Mouse (Mus musculus) urinary bladder, postnatal 25 days (tissue): ENCODE results near the gene Agpat3.

ENCODE experiments used
- DNase-seq: peaks from one replicate; pipeline ENCODE4 v3.0.0; 2022; ENCODE audit warnings: low spot score

Agpat3 gene

GRCm38 (mm10) chr10:78323214-78323880, 28.9 kb downstream of the Agpat3 start:
- no peak for DNase-seq

- DNase-seq, result no peak
Observed at GRCm38 (mm10) chr10:78322806-78323205, 29.5 kb downstream of the Agpat3 start.

- DNase-seq, result no peak
Observed at GRCm38 (mm10) chr10:78321133-78321757, 31.0 kb downstream of the Agpat3 start.

- DNase-seq, result no peak
Observed at GRCm38 (mm10) chr10:78320526-78320925, 31.8 kb downstream of the Agpat3 start.

GRCm38 (mm10) chr10:78319940-78320339, 32.3 kb downstream of the Agpat3 start:
- no peak for DNase-seq

- no peak for DNase-seq
Observed at GRCm38 (mm10) chr10:78317270-78317923, 34.9 kb downstream of the Agpat3 start.

- no peak for DNase-seq
Observed at GRCm38 (mm10) chr10:78316228-78317087, 35.8 kb downstream of the Agpat3 start.

GRCm38 (mm10) chr10:78315145-78315544, 37.1 kb downstream of the Agpat3 start:
- DNase-seq, result no peak

- no peak for DNase-seq
Observed at GRCm38 (mm10) chr10:78311886-78312635, 40.2 kb downstream of the Agpat3 start.

GRCm38 (mm10) chr10:78310747-78311267, 41.5 kb downstream of the Agpat3 start:
- no peak for DNase-seq

GRCm38 (mm10) chr10:78308617-78309016, 43.7 kb downstream of the Agpat3 start:
- DNase-seq, result no peak

GRCm38 (mm10) chr10:78307391-78307790, 44.9 kb downstream of the Agpat3 start:
- DNase-seq, result no peak

GRCm38 (mm10) chr10:78306027-78306426, 46.3 kb downstream of the Agpat3 start:
- no peak for DNase-seq

- DNase-seq, result no peak
Observed at GRCm38 (mm10) chr10:78304996-78305395, 47.3 kb downstream of the Agpat3 start.

GRCm38 (mm10) chr10:78303675-78304074, 48.6 kb downstream of the Agpat3 start:
- no peak for DNase-seq

GRCm38 (mm10) chr10:78300061-78300460, 52.2 kb downstream of the Agpat3 start:
- no peak for DNase-seq

- DNase-seq, result no peak
Observed at GRCm38 (mm10) chr10:78298651-78299644, 53.3 kb downstream of the Agpat3 start.

GRCm38 (mm10) chr10:78297576-78298484, 54.5 kb downstream of the Agpat3 start:
- peak; percentile 27 for DNase-seq

GRCm38 (mm10) chr10:78296980-78297379, 55.3 kb downstream of the Agpat3 start:
- DNase-seq, result no peak
